Mouse (Mus musculus): ENCODE measurements around the gene Blm.
"Not testable (repeated sequence)": the region's sequence is repeated elsewhere in the genome, so short reads cannot be mapped to it uniquely, and the experiment has no call there.

The Blm gene

DNA sequence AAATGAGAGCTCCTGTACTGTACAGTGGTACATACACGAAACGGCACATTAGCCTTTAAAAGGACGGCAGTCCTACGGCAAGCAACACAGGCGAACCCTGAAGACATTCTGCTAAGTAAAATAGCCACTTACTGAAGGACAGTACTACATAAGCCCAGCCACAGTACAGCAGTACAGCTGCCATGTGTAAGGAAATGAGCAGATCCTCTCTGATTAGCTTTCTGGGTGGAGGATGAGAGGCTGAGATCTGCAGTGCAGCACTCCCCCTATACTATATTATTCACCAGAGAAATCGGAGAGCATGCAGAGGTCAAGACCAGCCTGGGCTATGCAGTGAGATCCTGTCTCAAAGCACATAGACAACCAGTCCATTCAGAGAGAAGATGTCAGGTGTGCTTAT is 3.8 kb downstream of the Blm start:
- DNase-seq, result no peak

- no peak for DNase-seq
Measured at GRCm38 (mm10) chr7:80530646-80531045, 4.3 kb downstream of the Blm start.

GRCm38 (mm10) chr7:80526698-80527097 is 8.2 kb downstream of the Blm start:
- no peak for DNase-seq

DNA sequence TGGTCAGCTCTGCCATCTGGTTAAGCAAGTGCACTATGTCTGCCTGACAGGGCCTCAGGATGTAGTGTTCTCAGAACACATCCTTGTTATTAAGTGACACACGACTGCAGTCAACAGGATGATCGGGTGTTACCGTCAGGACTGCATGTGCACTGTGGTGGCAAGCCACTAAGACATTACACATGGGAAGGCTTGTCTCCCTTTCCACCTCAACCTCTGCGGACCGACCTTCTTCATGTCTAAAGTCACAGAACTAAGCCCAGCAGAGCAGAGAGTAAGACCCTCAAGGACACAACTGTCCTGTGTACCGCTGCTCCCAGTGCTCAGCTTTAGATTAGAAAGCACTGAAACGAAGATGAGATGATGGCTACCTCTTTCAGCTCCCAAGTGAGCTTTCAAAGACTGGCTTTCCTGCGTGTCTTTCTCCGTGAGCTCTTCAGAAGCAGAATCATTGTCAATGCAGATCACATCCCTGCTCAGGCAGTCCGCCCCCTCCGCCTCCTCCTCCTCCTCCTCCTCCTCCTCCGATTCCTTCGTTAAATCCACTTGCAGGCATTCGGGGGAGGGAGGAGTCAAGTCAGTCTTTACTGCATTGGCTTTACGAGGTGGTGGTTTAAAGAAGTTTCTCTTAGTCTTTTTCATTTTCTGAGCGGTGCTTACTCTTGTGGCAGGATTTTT is 22.4 kb downstream of the Blm start:
- DNase-seq, result peak; percentile 17

DNA sequence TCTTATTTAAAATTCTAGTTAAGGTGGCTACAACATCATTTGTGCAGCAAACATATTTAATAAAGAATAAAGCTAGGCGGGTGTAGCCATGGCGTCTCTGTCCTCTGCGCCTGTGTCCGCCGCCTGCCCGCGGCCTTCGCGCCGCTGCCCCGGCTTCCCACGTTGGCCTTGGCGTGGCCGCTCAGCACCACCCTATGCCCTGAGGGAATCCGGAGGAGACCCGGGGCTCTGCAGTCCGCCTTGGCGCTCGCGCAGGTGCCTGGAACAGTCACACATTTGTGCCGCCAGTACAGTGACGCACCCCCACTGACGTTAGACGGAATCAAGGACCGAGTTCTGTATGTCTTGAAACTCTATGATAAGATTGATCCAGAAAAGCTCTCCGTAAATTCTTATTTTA is 27.2 kb downstream of the Blm start:
- not testable (repeated sequence) for DNase-seq

- no peak for DNase-seq
Measured at GRCm38 (mm10) chr7:80506007-80506406, 28.9 kb downstream of the Blm start.

DNA sequence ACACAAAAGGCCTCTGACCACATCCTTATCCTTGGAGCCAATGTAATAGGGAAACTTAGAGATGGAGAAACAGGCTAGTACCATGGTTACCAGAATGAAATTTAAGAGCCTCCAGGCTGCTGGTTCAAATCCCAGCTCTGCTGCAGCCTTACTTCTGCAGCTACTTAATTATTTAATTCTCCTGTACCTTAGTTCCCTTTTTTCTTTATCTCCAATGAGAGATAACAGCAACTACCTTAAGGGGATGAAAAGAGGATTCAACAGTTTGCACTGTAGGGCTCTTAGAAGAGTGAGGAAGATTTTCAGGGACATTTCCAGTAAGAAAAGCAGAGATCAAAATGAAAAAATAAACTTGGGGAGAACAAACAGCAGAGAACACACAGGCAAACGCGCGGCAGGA is 30.0 kb downstream of the Blm start:
- no peak for DNase-seq

DNA sequence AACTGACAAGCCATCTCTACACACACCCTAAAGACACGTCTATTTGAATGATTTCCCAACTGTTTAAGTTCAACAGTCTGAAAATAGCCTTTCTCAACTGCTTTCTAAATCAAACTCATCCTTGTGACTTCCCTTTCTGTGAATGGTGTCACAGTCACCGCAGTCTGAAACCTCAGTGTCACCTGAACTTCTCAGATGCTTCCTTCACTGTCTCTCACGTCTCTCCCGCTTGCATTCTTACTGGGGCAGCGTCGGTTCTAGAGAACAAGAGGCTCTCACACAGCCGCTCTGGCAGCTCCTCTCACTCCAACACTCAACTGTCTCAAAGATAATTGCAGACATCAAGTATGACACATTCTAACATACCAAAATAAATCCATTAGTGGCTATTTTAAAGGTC is 33.9 kb downstream of the Blm start:
- no peak for DNase-seq

DNA sequence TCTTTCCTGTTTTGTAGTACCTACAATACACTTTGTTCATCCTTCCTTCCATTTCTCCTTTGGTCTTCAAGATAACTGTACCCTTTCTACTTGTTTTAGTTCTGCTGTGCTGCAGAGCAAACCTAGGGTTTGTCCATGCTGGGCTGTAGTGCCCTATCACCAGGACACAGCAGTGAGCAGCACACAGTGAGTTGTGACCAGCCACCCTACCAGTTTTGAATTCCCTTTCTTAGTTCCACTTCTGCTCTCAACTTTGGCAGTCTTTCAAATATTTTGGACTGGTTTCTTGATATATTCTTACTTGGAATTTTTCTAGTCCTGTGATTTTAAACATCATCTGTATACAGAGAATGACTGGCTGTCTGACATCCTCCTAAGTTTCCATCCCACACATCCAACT is 34.8 kb downstream of the Blm start:
- no peak for DNase-seq

DNA sequence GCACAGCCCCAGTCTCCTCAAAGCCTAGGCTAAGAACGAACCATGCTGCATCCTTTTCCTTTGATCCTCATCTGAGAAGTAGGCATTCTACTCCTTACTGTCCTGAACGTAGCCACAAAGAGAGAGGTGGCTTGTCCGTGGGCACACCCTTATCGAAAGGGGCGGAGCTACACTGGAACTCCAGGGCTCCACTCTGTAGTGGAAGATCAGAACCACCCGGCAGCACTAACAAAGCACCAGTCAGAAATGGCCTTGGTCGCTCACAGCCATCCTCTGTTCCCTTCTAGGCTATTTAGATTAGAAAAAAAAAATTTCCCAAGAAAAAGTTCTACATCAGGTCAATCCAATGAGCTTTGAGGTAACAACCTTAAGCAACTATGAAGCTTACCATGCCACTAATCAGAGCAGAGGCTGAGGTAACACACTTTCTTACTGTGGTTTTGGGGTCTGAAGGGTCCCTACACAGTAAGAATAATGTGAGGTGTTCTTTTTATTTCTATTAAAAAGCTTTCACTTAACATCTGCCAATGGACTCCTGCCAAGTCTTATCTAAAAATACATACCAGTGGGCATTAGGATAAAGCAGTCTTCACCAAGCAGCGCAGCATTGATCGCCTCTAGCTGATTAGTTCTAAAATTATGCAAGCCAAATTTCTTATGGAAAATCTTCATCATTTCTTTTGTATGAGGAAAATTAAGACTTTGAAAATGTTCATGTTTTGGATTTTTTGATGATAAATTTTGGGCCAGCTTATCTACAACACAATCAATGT is 35.5 kb downstream of the Blm start:
- DNase-seq, result no peak

GRCm38 (mm10) chr7:80496656-80497055 is 38.3 kb downstream of the Blm start:
- DNase-seq, result no peak

GRCm38 (mm10) chr7:80495210-80495609 is 39.7 kb downstream of the Blm start:
- no peak for DNase-seq

- DNase-seq, result no peak
Measured at GRCm38 (mm10) chr7:80491995-80492394, 42.9 kb downstream of the Blm start.

- no peak for DNase-seq
Measured at GRCm38 (mm10) chr7:80491086-80491485, 43.8 kb downstream of the Blm start.

- DNase-seq, result no peak
Measured at GRCm38 (mm10) chr7:80490351-80490750, 44.6 kb downstream of the Blm start.

GRCm38 (mm10) chr7:80489445-80489844 is 45.5 kb downstream of the Blm start:
- DNase-seq, result no peak

GRCm38 (mm10) chr7:80487239-80487638 is 47.7 kb downstream of the Blm start:
- DNase-seq, result no peak

GRCm38 (mm10) chr7:80480097-80480496 is 54.8 kb downstream of the Blm start:
- no peak for DNase-seq

- no peak for DNase-seq
Measured at GRCm38 (mm10) chr7:80473837-80474236, 61.1 kb downstream of the Blm start.

- no peak for DNase-seq
Measured at GRCm38 (mm10) chr7:80468851-80469250, 66.1 kb downstream of the Blm start.

- no peak for DNase-seq
Measured at GRCm38 (mm10) chr7:80467334-80467733, 67.6 kb downstream of the Blm start.

GRCm38 (mm10) chr7:80464831-80465230 is 70.1 kb downstream of the Blm start:
- DNase-seq, result no peak

DNA sequence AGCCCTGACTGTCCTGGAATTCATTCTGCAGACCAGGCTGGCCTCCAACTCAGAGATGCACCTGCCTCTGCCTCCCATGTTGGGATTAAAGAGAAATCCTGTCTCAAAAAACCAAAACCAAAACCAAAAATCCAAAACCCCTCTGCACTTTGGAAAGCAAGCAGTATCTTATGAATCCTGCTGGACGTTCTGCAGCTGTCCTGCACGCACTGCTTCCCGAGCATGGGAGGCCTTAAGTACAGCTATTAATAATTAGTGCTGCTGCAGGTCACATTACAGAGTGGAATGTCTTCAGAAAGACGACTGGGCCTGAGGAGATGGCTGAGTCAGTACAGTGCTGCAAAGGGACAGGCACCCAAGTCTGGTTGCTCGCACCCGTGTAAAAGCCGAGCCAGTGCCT is 73.0 kb downstream of the Blm start:
- no peak for DNase-seq

- no peak for DNase-seq
Measured at GRCm38 (mm10) chr7:80460892-80461291, 74.0 kb downstream of the Blm start.

- DNase-seq, result no peak
Measured at GRCm38 (mm10) chr7:80460199-80460598, 74.7 kb downstream of the Blm start.

Data from right cerebral cortex, adult 18-20 months (tissue).